Mouse (Mus musculus): ENCODE results near the gene Cc2d2b.

Cc2d2b gene

DNA sequence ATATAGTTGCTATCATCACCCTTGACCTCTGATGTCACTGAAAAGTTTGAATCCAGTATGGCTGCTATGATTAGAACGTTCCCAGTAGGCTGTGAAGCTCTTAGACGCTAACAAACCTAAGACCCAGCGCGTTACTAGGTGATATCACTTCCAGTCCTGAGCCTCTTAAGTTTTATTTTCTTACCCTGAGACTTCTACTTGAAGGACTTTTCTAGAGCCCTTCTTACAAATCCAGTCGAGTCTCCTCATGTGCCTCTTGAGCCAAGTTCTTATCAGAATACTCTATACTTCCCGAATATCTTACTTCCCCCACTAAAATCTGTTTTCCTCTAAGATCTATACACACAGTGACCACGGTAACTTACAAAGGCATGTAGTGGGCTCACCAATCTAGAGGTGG, 89.7 kb downstream of the Cc2d2b start:
- no peak for DNase-seq

DNA sequence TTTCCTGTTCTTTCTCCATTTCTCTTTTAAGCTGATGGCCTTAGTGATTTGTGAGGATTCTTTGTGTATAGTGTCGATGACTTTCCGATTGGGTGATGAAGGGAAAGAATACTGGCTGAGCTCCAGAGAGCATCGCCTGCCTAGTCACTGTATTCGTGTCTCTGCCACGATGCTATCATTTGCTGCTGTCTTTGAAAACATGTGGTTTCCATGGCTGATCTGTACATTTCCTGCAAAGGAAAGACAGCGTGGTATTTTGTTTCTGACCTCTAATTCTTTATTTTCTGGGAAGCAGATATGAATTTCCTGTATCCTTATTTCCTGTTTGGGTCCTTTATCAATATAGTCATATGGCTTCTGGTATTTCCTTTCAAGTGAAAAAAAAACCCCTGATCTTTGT, 91.8 kb downstream of the Cc2d2b start:
- no peak for DNase-seq

DNA sequence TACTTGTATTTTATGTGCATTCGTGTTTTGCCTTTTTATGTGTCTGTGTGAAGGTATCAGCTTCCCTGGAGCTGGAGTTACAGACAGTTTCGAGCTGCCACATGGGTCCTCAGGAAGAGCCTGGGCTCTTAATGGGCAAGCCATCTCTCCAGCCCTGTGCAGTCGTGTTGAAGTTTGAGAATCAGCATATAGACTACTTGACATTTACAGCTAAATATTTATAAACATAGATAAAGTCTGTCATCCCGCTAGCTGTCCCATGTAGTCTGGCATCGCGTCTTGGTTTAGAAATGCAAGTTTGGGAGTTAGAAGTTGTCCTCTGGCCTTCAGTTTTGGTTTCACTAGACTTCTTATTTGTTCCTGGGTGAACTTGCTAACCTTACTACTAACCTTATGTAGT, 92.5 kb downstream of the Cc2d2b start:
- DNase-seq, result no peak

DNA sequence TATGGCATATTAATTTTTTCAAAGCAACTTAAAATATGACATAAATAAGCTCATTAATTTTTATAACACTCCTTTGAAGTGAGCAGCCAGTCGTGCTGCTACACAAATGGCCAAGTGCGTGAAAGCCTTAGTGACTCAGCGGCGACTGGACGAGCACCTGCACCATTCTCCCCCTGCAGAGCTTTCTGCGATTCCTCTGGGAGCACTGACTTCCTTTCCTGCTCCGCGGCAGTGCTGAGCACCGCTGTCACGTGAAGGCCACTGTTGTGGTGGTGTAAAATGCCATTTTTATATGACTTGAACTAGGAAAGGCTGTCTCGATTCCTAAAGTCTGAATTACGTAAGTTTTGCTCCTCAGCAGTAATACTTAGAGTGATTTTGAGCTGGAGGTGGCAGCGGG, 93.0 kb downstream of the Cc2d2b start:
- no peak for DNase-seq

DNA sequence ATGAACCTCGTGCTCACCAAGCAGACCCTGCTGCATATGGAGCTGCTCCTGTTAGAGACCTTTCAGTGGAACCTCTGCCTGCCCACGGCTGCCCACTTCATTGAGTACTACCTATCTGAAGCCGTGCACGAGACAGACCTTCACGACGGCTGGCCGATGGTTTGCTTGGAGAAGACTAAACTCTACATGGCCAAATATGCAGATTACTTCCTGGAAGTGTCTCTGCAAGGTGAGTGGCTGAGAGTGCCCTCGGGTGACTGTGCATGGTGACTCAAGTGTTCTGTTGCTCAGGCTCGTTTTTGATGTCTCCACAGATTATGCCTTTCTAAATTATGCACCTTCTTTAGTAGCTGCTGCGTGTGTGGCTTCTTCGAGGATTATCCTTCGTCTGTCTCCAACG, 96.2 kb downstream of the Cc2d2b start:
- no peak for DNase-seq

DNA sequence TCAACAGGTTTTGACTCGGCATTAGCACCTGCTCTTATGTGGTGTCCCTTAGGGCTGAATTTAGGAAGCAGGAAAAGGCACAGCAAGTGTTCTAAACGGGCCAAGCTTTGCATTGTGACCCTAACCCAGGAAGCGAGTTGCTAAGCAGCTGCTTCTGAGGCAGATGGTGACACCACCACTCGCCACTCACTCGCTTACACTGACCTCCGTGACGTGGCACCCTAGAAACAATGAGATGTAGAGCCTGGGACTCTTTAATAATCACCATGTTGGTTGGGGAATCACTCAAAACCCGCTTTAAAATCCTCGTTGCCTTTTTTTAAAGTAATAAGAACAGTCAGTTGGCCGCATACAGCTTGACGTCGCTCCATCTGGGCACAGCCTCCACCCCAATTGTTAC, 100.8 kb downstream of the Cc2d2b start:
- no peak for DNase-seq

DNA sequence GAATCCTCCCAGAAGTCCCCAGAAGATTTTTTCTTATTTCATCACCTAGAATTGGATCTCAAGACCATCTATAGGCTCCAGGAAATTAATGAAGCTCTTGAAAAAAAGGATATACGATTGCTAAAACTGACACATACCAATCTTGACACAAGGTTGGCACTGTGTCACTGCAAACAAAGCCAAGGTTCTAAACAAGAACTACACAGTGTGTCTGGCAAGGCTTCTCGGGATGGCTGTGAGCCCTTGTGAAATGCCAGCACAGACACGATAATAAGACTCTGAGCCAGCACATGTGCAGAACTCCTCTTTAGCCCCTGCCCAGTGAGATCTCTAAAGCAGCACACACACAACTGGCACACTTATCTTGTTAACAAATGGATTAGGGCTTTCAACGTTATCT, 111.0 kb downstream of the Cc2d2b start:
- peak; percentile 17 to 25 for DNase-seq

DNA sequence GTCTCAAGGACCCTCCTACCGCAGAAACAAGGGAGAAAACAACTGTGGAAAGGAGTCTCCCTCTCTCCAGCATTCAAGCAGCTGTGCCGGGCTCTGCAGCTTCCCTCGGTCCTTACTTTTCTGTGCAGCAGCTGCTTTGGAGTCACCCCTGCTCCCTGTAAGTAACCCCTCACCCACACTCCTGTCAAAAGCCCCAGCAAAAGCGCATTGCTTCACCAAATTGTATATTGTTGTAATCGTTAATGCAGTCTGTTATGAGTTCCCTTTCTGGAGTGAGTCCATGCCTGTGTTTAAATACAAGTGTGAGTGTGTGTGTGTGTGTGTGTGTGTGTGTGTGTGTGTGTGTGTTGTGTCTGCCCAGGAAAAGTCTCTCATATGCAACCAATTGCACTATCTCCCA, 119.7 kb downstream of the Cc2d2b start:
- no peak for DNase-seq

DNA sequence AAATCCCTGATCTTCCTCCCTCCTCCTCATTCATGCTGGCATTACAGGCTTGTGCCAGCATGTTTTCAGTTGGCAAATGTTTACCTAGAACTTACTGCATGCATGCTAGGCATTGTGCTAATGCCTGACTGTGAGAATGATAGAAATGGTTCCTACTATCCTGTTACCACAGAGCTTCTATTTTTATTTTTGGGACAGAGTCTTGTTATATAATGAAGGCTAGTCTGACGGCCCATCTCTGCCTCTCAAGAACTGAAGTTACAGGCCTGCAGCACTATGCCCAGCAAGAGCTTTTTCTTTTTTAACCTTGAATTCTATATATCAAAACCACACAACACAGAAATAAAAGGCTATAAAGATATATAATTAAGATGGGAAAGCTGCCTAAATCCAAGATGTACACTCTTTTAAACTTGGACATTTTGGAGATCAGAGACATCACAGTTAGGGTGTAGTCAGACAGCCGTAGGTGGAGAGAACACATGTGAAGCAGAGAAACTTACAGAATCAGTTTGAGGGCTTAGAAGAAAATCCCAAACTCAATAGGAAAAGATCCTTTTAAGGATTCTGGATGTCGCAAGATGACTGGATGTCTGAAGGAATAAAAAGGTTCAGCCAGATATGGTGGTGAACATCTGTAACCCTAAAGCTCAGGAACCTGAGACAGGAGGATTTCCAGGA, 121.0 kb downstream of the Cc2d2b start:
- no peak for DNase-seq

DNA sequence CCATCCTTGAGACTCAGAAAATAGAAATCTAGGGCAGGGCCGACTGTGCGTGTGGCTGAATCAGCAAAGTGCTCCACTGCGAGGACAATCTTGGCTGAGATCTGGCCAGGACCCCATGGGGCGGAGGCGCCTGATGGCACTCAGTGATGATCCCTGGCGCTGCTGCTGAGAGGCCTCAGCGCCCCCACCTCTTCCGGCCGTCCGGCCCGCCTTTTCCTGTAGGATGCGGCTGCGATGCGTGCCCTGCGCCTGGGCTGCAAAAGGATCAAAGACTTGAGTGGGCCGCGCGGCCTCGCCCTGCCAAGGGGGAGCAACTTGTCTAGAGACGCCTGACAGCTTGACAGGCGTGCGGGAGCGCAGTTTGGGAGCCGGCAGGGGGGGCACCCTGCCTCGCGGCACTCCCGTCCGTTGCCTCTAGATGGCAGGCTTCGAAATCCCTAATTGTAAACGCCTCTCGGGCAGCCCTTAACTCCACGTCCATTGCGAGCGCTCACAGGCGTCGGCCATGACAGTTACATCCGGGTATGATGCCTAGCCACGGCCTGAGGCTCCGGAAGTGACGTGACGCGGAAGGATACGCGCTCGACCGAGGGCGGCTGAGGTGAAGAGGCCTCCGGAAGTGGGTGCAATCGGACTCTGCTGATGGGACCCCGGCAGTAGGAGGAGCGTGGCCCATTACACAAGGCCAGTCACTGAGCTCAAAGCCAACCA, 124.6 kb downstream of the Cc2d2b start:
- peak; percentile 93 to 94 for DNase-seq
